Mouse (Mus musculus): ENCODE results near the gene Naa15.

Naa15 gene

DNA sequence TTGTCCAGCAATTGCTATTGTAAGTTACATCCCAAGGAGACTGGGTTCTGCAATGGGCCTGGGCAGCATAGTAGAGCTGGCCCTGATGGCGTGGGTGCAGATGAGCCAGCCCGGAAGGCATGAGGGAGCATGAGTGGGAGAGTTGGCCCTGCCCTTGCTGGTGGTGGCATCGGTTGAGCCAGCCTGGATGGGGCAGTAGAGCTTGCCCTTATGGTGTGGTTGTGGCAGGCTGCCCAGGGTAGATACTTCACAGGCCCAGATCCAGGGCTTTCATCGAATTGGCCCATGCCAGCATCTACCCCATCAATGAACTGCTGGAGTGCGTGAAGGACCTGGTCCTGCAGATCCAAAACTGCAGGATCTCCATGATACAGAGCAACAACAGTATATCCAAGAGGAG, 97.0 kb downstream of the Naa15 start:
- DNase-seq (ENCODE audit: low read depth, low spot score) = no peak

GRCm38 (mm10) chr3:51517467-51517866, 102.5 kb downstream of the Naa15 start:
- DNase-seq (ENCODE audit: low read depth, low spot score) = no peak

DNA sequence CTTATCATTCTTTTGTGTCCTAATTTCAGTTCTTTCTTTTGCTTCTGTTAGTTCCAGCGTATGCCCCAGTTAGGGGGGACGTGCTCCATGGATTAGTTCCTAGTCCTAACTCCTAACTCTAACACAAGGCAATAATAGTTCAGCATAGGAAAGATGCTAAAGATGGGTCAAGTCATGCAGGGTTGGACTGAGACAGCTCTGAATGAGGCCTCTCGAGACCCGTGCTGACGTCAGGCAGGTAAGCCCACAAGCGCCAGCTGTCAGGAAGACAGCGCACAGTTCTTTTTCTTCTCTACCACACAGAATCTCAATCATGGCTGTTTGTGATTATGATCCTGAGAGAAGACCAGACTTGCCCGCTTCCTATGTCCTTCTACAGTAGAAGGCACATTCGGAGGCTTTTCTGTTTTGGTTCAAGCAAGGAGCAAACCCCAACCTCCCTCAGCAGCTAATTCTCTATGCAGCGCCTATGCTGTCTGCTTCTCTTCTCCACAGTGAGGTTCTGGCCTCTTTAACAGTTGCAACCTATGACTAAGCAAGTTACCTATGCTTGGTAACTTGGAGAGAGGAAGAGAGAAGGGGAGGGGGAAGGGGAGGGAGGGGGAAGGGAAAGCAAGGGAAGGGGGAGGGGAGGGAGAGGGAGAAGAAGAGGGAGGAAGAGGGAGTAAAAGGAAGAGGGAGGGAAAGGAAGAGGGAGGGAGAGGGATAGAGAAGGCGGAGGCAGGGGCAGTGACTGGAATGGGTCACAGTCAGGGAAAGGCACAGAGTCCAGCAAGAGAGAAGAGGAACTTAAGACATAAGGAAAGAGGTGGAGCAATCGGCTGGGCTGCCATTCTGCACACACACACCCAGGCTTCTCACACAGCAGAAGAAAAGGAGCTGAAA, 103.2 kb downstream of the Naa15 start:
- DNase-seq (ENCODE audit: low read depth, low spot score) = no peak

GRCm38 (mm10) chr3:51518763-51519121, 103.8 kb downstream of the Naa15 start:
- DNase-seq (ENCODE audit: low read depth, low spot score) = no peak

DNA sequence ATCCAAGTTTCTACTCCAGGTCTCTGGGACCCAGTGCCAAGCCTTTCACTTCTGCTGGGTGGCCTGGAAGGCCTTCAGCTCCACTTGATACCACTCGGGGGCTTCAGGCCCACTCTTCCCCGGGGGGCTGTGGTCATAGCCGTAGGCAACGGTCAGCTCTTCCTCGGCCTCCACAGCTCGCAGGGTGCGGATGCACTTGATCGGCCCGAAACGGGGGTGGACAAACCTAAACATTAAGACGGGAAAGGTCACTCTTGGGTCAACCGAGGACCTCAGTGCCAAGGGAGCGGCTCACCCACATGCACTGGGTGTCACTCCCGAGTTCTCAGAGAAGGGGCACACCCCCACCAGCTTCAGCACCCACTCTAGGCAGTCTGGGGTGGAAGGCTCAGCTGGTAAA, 106.3 kb downstream of the Naa15 start:
- no peak for DNase-seq (ENCODE audit: low read depth, low spot score)

DNA sequence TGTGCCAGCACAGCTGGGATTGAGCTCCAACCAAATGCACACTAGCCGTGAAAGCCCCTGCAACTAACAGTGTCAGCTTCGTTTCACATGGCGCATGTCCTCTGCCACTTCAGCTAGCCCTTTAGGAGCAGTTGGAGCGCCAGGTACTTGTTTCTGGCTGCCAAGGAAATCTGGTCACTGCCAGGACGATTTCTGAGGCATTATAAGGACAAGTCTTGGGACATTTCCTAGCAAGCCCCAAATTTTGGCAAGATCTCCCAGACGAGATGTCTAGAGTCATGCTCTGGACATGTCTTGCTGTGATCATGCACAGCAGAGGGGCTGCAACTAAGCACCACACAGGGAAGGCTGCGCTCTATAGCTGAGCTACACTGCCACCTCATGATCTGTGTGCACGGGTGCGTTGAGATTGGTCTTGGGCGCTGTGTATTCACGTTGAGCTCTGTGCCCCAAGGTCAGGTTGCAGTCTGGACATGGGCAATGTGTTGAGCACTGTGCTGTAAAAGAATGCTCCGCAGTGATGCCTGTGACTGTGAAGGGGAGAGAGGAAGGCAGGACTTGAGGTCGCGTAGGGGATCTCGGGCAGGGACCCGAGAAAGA, 110.3 kb downstream of the Naa15 start:
- DNase-seq (ENCODE audit: low read depth, low spot score) = no peak

All from retina, adult 2 months (tissue).